Mouse (Mus musculus) small intestine, adult 2 months (tissue): Measurements from ENCODE around the gene Aldh3a2.

ENCODE experiments used
- CTCF ChIP-seq: fragments of 200-500 bp; IDR thresholded peaks from 2 replicates; pipeline ENCODE4 v1.5.1; 2012; ENCODE audit warnings: low read depth, mild to moderate bottlenecking, control low read depth, inconsistent platforms, low read length, moderate library complexity, mixed read lengths; ENCODE audit not compliant: insufficient replicate concordance, insufficient read length; ENCODE audit errors: extremely low read depth
- POLR2A ChIP-seq: fragments of 200-500 bp; IDR thresholded peaks from 2 replicates; pipeline ENCODE4 v1.6.1; 2012; ENCODE audit warnings: low read depth, mild to moderate bottlenecking, control low read depth, inconsistent platforms, low read length, moderate library complexity

GRCm38 (mm10) chr11:61234174-61234573 lies 33.1 kb downstream of the Aldh3a2 start:
- TF ChIP-seq POLR2A (no peak), CTCF (no peak)
